Mouse (Mus musculus) heart, adult 2 months (tissue): ENCODE data around the gene Traf4. TPM values are rescaled to one million over a fixed set of nuclear protein-coding genes. Genes with fewer than 3 reads are reported as not detected.

Experiments
- DNase-seq, 2 experiments: peaks; one replicate each; pipeline ENCODE4 v3.0.0; 2021
- H3K27ac ChIP-seq: fragments of 200-600 bp; 2 replicates; pipeline ENCODE4 v1.8.1; 2022
- H3K27me3 ChIP-seq: fragments of 200-500 bp; 2 replicates; pipeline ENCODE4 v1.6.1; 2012; ENCODE audit warnings: mild to moderate bottlenecking, low read length, inconsistent platforms, mixed read lengths; ENCODE audit not compliant: control insufficient read depth, insufficient read depth
- H3K36me3 ChIP-seq: fragments of 200-500 bp; 2 replicates; pipeline ENCODE4 v1.6.1; 2012; ENCODE audit warnings: low read length, inconsistent platforms; ENCODE audit not compliant: control insufficient read depth, insufficient read depth
- H3K4me1 ChIP-seq: fragments of 200-500 bp; 2 replicates; pipeline ENCODE4 v1.6.1; 2011; ENCODE audit warnings: low read length; ENCODE audit not compliant: control insufficient read depth, insufficient read depth
- H3K4me3 ChIP-seq: fragments of 200-600 bp; 2 replicates; pipeline ENCODE4 v1.8.1; 2022
- H3K79me2 ChIP-seq: fragments of 200-500 bp; replicated peaks from 2 replicates; pipeline ENCODE4 v1.6.1; 2012; ENCODE audit warnings: mild to moderate bottlenecking, inconsistent platforms, low read length, moderate library complexity, mixed read lengths; ENCODE audit not compliant: control insufficient read depth, insufficient read depth
- H3K9ac ChIP-seq: fragments of 200-500 bp; 2 replicates; pipeline ENCODE4 v1.6.1; 2012; ENCODE audit warnings: low read depth, mild to moderate bottlenecking, control low read depth, inconsistent platforms, low read length, mixed read lengths
- CTCF ChIP-seq: fragments of 200-600 bp; IDR thresholded peaks from 2 replicates; pipeline ENCODE4 v1.8.1; 2022; ENCODE audit warnings: antibody characterized with exemption, mild to moderate bottlenecking, moderate library complexity
- EP300 ChIP-seq: fragments of 200-500 bp; IDR thresholded peaks from 2 replicates; pipeline ENCODE4 v1.6.1; 2011; ENCODE audit warnings: low read depth, low read length, control low read depth; ENCODE audit not compliant: insufficient read depth
- POLR2A ChIP-seq: fragments of 200-500 bp; IDR thresholded peaks from 2 replicates; pipeline ENCODE4 v1.6.1; 2011; ENCODE audit warnings: mild to moderate bottlenecking, low read depth, low read length, control low read depth; ENCODE audit not compliant: insufficient read depth
- WGBS: fragments of 180-500 bp; shearing (Covaris S2); methylation state at CpG from one replicate; pipeline ENCODE4 v1.1.7; 2018; 5-methylcytosine and 5-hydroxymethylcytosine counted together
- intact Hi-C: fragments of 180-260 bp; cut with DNase I; formaldehyde crosslinking; loops from one replicate; pipeline ENCODE4 v1.15.1; 2025
- microRNA-seq, 2 experiments: library from miRNA; unstranded; fragments of <30 nt; microRNA quantifications; one replicate each; pipeline ENCODE4 v1.2.0; 2021
- polyA plus RNA-seq: library from polyadenylated mRNA; depleted of rRNA; stranded (reverse); fragments of >200 nt; gene quantifications from 2 replicates; pipeline ENCODE4 v1.2.3, GENCODE M21; 2012; rRNA removed
- total RNA-seq, 2 experiments: library from RNA; stranded (reverse); gene quantifications; 2 replicates each; pipeline ENCODE4 v1.2.3; 2021

The Traf4 gene
- total and polyA plus RNA-seq, 3 experiments, result 3.7 to 13.4 (median 6.0) TPM

GRCm38 (mm10) chr11:78116146-78116410, 49.3 kb downstream of the Traf4 start:
- no peak overlapping the region; the same call in 1 of the 2 replicates for H3K27ac ChIP-seq
- intact Hi-C loops, result loop anchor here (2.0 kb wide), 1 partner anchor 19 kb away; no protein-coding TSS in a partner anchor
- peaks cover 12% of the 10 kb centered on the region for H3K4me1 ChIP-seq

GRCm38 (mm10) chr11:78115367-78116145, 49.8 kb downstream of the Traf4 start:
- Histone ChIP-seq H3K9ac (peak overlapping the region; percentile 79), H3K27me3 (no peaks in the 10 kb centered on the region), H3K36me3 (peaks cover 20% of the 10 kb centered on the region), H3K27ac (peak overlapping the region; percentile 64), H3K79me2 (peaks cover 7% of the 10 kb centered on the region), H3K4me1 (peaks cover 12% of the 10 kb centered on the region), H3K4me3 (peak overlapping the region; percentile 72)
- peak; percentile 89 to 94 for DNase-seq
- WGBS, result 4% methylated on average over 36 of the region's 37 CpGs
- TF ChIP-seq POLR2A (no peak), EP300 (no peak), CTCF (no peak)
- intact Hi-C loops, result loop anchor here (2.0 kb wide), 1 partner anchor 19 kb away; no protein-coding TSS in a partner anchor

More at GRCm38 (mm10) chr11:78116146-78116410, 49.3 kb downstream of the Traf4 start:
- H3K79me2 ChIP-seq, result peaks cover 7% of the 10 kb centered on the region
- H3K27me3 ChIP-seq, result no peaks in the 10 kb centered on the region
- peak overlapping the region; percentile 79; the same call in 1 of the 2 replicates for H3K9ac ChIP-seq
- no peak overlapping the region for H3K4me3 ChIP-seq
- no peak for DNase-seq
- TF ChIP-seq POLR2A (no peak), CTCF (no peak), EP300 (no peak)
- WGBS, result 37% methylated on average over 5 of the region's 5 CpGs
- peaks cover 23% of the 10 kb centered on the region for H3K36me3 ChIP-seq

GRCm38 (mm10) chr11:78114676-78115366, 50.6 kb downstream of the Traf4 start:
- Histone ChIP-seq H3K27me3 (no peaks in the 10 kb centered on the region), H3K4me3 (peak overlapping the region; percentile 72), H3K9ac (peak overlapping the region; percentile 64), H3K27ac (peak overlapping the region; percentile 64), H3K36me3 (peaks cover 16% of the 10 kb centered on the region), H3K4me1 (peaks cover 6% of the 10 kb centered on the region), H3K79me2 (peaks cover 6% of the 10 kb centered on the region)
- 10% methylated on average over 19 of the region's 19 CpGs for WGBS
- TF ChIP-seq EP300 (no peak), CTCF (no peak), POLR2A (no peak)
- DNase-seq, result no peak
- intact Hi-C loops, result no loop called here

GRCm38 (mm10) chr11:78113616-78114015, 51.8 kb downstream of the Traf4 start:
- DNase-seq, result no peak
- H3K4me1 ChIP-seq, result peaks cover 3% of the 10 kb centered on the region
- H3K27me3 ChIP-seq, result no peaks in the 10 kb centered on the region
- no peak overlapping the region for H3K27ac ChIP-seq
- intact Hi-C loops, result no loop called here
- H3K4me3 ChIP-seq, result no peak overlapping the region
- no peak overlapping the region for H3K9ac ChIP-seq
- peaks cover 6% of the 10 kb centered on the region for H3K79me2 ChIP-seq
- peaks cover 11% of the 10 kb centered on the region for H3K36me3 ChIP-seq
- TF ChIP-seq POLR2A, result no peak
- no peak for TF ChIP-seq EP300
- TF ChIP-seq CTCF, result no peak
- 73% methylated on average over 2 of the region's 2 CpGs for WGBS

Small RNA genes within 50 kb of the gene (microRNA-seq; reads per million reads assigned to microRNA genes)
- gene Mir7653, result 0.77 to 1.1 reads per million in 2 experiments

Other genes with a start within 250 kb of the Traf4 start
- under 1 TPM; 0.68 to 0.80 TPM for gene Sez6, start 234.8 kb downstream of the Traf4 start, total RNA-seq
- gene Sez6, start 234.8 kb downstream of the Traf4 start, polyA plus RNA-seq, result 0.59 and 0.70 TPM in 2 replicates
- gene Phf12, start 182.8 kb downstream of the Traf4 start, total RNA-seq, result 10 to 100 TPM; 23.6 to 30.5 TPM
- 22.3 and 25.3 TPM in 2 replicates for gene Phf12, start 182.8 kb downstream of the Traf4 start, polyA plus RNA-seq
- 1 to 10 TPM; 4.0 to 4.8 TPM for gene Dhrs13, start 133.3 kb downstream of the Traf4 start, total RNA-seq
- 3.5 and 4.7 TPM in 2 replicates for gene Dhrs13, start 133.3 kb downstream of the Traf4 start, polyA plus RNA-seq
- 10 to 100 TPM; 51.7 to 59.9 TPM for gene Flot2, start 127.7 kb downstream of the Traf4 start, total RNA-seq
- 118 and 172 TPM in 2 replicates for gene Flot2, start 127.7 kb downstream of the Traf4 start, polyA plus RNA-seq
- gene Eral1, start 85.2 kb downstream of the Traf4 start, total RNA-seq, result 10 to 100 TPM; 25.0 to 28.2 TPM
- gene Eral1, start 85.2 kb downstream of the Traf4 start, polyA plus RNA-seq, result 34.9 and 42.4 TPM in 2 replicates
- 10 to 100 TPM; 10.4 to 11.4 TPM for gene Fam222b, start 70.9 kb downstream of the Traf4 start, total RNA-seq
- gene Fam222b, start 70.9 kb downstream of the Traf4 start, polyA plus RNA-seq, result 11.9 and 12.6 TPM in 2 replicates
- 1 to 10 TPM; 1.6 to 2.5 TPM for gene Nek8, start 11.1 kb upstream of the Traf4 start, total RNA-seq
- 7.0 and 7.6 TPM in 2 replicates for gene Nek8, start 11.1 kb upstream of the Traf4 start, polyA plus RNA-seq
- gene Tlcd1, start 11.1 kb upstream of the Traf4 start, total RNA-seq, result 1 to 10 TPM; 5.4 to 5.7 TPM
- gene Tlcd1, start 11.1 kb upstream of the Traf4 start, polyA plus RNA-seq, result 15.7 and 17.3 TPM in 2 replicates
- 100 to 1,000 TPM; 801 to 911 TPM for gene Rpl23a, start 18.0 kb upstream of the Traf4 start, total RNA-seq
- 155 and 253 TPM in 2 replicates for gene Rpl23a, start 18.0 kb upstream of the Traf4 start, polyA plus RNA-seq
- 1 to 10 TPM; 8.2 to 9.8 TPM for gene Rab34, start 22.8 kb upstream of the Traf4 start, total RNA-seq
- gene Rab34, start 22.8 kb upstream of the Traf4 start, polyA plus RNA-seq, result 17.2 and 17.5 TPM in 2 replicates
- under 1 TPM; 0.70 to 0.75 TPM for gene Proca1, start 27.8 kb upstream of the Traf4 start, total RNA-seq
- gene Proca1, start 27.8 kb upstream of the Traf4 start, polyA plus RNA-seq, result 0.26 and 0.80 TPM in 2 replicates
- 10 to 100 TPM; 46.5 to 52.5 TPM for gene Sdf2, start 80.2 kb upstream of the Traf4 start, total RNA-seq
- 71.9 and 91.9 TPM in 2 replicates for gene Sdf2, start 80.2 kb upstream of the Traf4 start, polyA plus RNA-seq
- 10 to 100 TPM; 29.5 to 32.1 TPM for gene Supt6, start 80.4 kb upstream of the Traf4 start, total RNA-seq
- gene Supt6, start 80.4 kb upstream of the Traf4 start, polyA plus RNA-seq, result 12.2 and 13.1 TPM in 2 replicates
- 100 to 1,000 TPM; 173 to 209 TPM for gene 2610507B11Rik, start 96.2 kb upstream of the Traf4 start, total RNA-seq
- gene 2610507B11Rik, start 96.2 kb upstream of the Traf4 start, polyA plus RNA-seq, result 74.7 and 141 TPM in 2 replicates
- gene BC030499, start 125.3 kb upstream of the Traf4 start, total RNA-seq, result under 1 TPM; 0.65 to 0.75 TPM
- 0.37 and 0.88 TPM in 2 replicates for gene BC030499, start 125.3 kb upstream of the Traf4 start, polyA plus RNA-seq
- under 1 TPM; 0.27 to 0.42 TPM for gene Spag5, start 135.9 kb upstream of the Traf4 start, total RNA-seq
- 0.64 and 0.94 TPM in 2 replicates for gene Spag5, start 135.9 kb upstream of the Traf4 start, polyA plus RNA-seq
- under 1 TPM; 0.73 to 0.80 TPM for gene Aldoc, start 157.4 kb upstream of the Traf4 start, total RNA-seq
- 0.45 and 0.56 TPM in 2 replicates for gene Aldoc, start 157.4 kb upstream of the Traf4 start, polyA plus RNA-seq
- 10 to 100 TPM; 20.7 to 25.4 TPM for gene Pigs, start 162.8 kb upstream of the Traf4 start, total RNA-seq
- gene Pigs, start 162.8 kb upstream of the Traf4 start, polyA plus RNA-seq, result 39.7 and 47.1 TPM in 2 replicates
- gene Unc119, start 177.9 kb upstream of the Traf4 start, total RNA-seq, result 1 to 10 TPM; 4.6 to 4.9 TPM
- 16.8 and 17.8 TPM in 2 replicates for gene Unc119, start 177.9 kb upstream of the Traf4 start, polyA plus RNA-seq
- not detected for gene Foxn1, start 221.0 kb upstream of the Traf4 start, total RNA-seq
- gene Foxn1, start 221.0 kb upstream of the Traf4 start, polyA plus RNA-seq, result not detected in 2 replicates